Mouse (Mus musculus): Measurements from ENCODE around the gene 1700001O22Rik. TPM values are rescaled to one million over a fixed set of nuclear protein-coding genes. Genes with fewer than 3 reads are reported as not detected.

1700001O22Rik gene
- total RNA-seq (2014; rRNA removed): not detected in 2 replicates
- polyA plus RNA-seq (2012; rRNA removed): 0.11 TPM in 1 of 2 replicates, not detected in the other

GRCm38 (mm10) chr2:30803604-30804003, at the start of gene 1700001O22Rik:
TSS of gene 1700001O22Rik (minus strand) at chr2:30803661.
- TF ChIP-seq POLR2A (IDR thresholded peaks at IDR 0.05; ENCODE audit: extremely low read depth, insufficient read depth, low read length): no peak
- TF ChIP-seq CTCF (IDR thresholded peaks at IDR 0.05; ENCODE audit: low read depth, low read length): no peak
- WGBS: 89% methylated on average over 3 of the region's 3 CpGs

GRCm38 (mm10) chr2:30852771-30853313, 49.4 kb upstream of the 1700001O22Rik start:
- H3K79me2 ChIP-seq (ENCODE audit: control insufficient read depth, insufficient read depth, low read length): no peaks in the 10 kb centered on the region
- H3K4me3 ChIP-seq (ENCODE audit: insufficient read depth, low read depth, low read length): no peak overlapping the region
- TF ChIP-seq CTCF (IDR thresholded peaks at IDR 0.05; ENCODE audit: low read depth, low read length) (no peak), POLR2A (IDR thresholded peaks at IDR 0.05; ENCODE audit: extremely low read depth, insufficient read depth, low read length) (no peak)
- 61% methylated on average over 20 of the region's 20 CpGs for WGBS
- H3K4me1 ChIP-seq (ENCODE audit: control insufficient read depth, insufficient read depth, low read length): no peaks in the 10 kb centered on the region
- H3K27ac ChIP-seq (replicated peaks; ENCODE audit: insufficient read depth, low read depth, low read length): no peak overlapping the region
- H3K9ac ChIP-seq (ENCODE audit: low read depth, low read length): no peak overlapping the region
- H3K27me3 ChIP-seq (ENCODE audit: control insufficient read depth, insufficient read depth, low read length): no peaks in the 10 kb centered on the region
- no peaks in the 10 kb centered on the region for H3K36me3 ChIP-seq (ENCODE audit: control insufficient read depth, insufficient read depth, low read length)
- no peak for DNase-seq (ENCODE audit: extremely low read depth, low read depth, low spot score)

More at GRCm38 (mm10) chr2:30803604-30804003, at the start of gene 1700001O22Rik:
- H3K9ac ChIP-seq (ENCODE audit: low read depth, low read length): no peak within 1 kb of the TSS
- no peaks in the 10 kb centered on the region for H3K36me3 ChIP-seq (ENCODE audit: control insufficient read depth, insufficient read depth, low read length)
- H3K27me3 ChIP-seq (ENCODE audit: control insufficient read depth, insufficient read depth, low read length): peaks cover 9% of the 10 kb centered on the region
- DNase-seq (ENCODE audit: extremely low read depth, low read depth, low spot score): no peak
- H3K79me2 ChIP-seq (ENCODE audit: control insufficient read depth, insufficient read depth, low read length): peaks cover 3% of the 10 kb centered on the region; the same call in 1 of the 2 replicates
- H3K4me3 ChIP-seq (ENCODE audit: insufficient read depth, low read depth, low read length): no peak within 1 kb of the TSS
- H3K27ac ChIP-seq (replicated peaks; ENCODE audit: insufficient read depth, low read depth, low read length): no peak within 1 kb of the TSS
- peaks cover 7% of the 10 kb centered on the region for H3K4me1 ChIP-seq (ENCODE audit: control insufficient read depth, insufficient read depth, low read length)

- H3K36me3 ChIP-seq (ENCODE audit: control insufficient read depth, insufficient read depth, low read length): no peaks in the 10 kb centered on the region
- DNase-seq (ENCODE audit: extremely low read depth, low read depth, low spot score): no peak
- TF ChIP-seq CTCF (IDR thresholded peaks at IDR 0.05; ENCODE audit: low read depth, low read length) (no peak), POLR2A (IDR thresholded peaks at IDR 0.05; ENCODE audit: extremely low read depth, insufficient read depth, low read length) (no peak)
- H3K4me1 ChIP-seq (ENCODE audit: control insufficient read depth, insufficient read depth, low read length): no peaks in the 10 kb centered on the region
- H3K27ac ChIP-seq (replicated peaks; ENCODE audit: insufficient read depth, low read depth, low read length): no peak overlapping the region
- WGBS: 42% methylated on average over 6 of the region's 6 CpGs
- 0 out of 2 replicates have a peak, but pooled peaks cover 3% of the 10 kb centered on the region for H3K27me3 ChIP-seq (ENCODE audit: control insufficient read depth, insufficient read depth, low read length)
- H3K4me3 ChIP-seq (ENCODE audit: insufficient read depth, low read depth, low read length): no peak overlapping the region
- H3K79me2 ChIP-seq (ENCODE audit: control insufficient read depth, insufficient read depth, low read length): no peaks in the 10 kb centered on the region
- no peak overlapping the region for H3K9ac ChIP-seq (ENCODE audit: low read depth, low read length)
Measured at GRCm38 (mm10) chr2:30850581-30850980, 47.1 kb upstream of the 1700001O22Rik start.

- H3K4me1 ChIP-seq (ENCODE audit: control insufficient read depth, insufficient read depth, low read length): no peaks in the 10 kb centered on the region
- no peaks in the 10 kb centered on the region for H3K79me2 ChIP-seq (ENCODE audit: control insufficient read depth, insufficient read depth, low read length)
- TF ChIP-seq POLR2A (IDR thresholded peaks at IDR 0.05; ENCODE audit: extremely low read depth, insufficient read depth, low read length): no peak
- H3K9ac ChIP-seq (ENCODE audit: low read depth, low read length): no peak overlapping the region
- H3K27me3 ChIP-seq (ENCODE audit: control insufficient read depth, insufficient read depth, low read length): peaks cover 12% of the 10 kb centered on the region; the same call in 1 of the 2 replicates
- no peak for DNase-seq (ENCODE audit: extremely low read depth, low read depth, low spot score)
- H3K4me3 ChIP-seq (ENCODE audit: insufficient read depth, low read depth, low read length): no peak overlapping the region
- WGBS: 80% methylated on average over 8 of the region's 8 CpGs
- H3K36me3 ChIP-seq (ENCODE audit: control insufficient read depth, insufficient read depth, low read length): no peaks in the 10 kb centered on the region
- H3K27ac ChIP-seq (replicated peaks; ENCODE audit: insufficient read depth, low read depth, low read length): no peak overlapping the region
Measured at GRCm38 (mm10) chr2:30848184-30848583, 44.7 kb upstream of the 1700001O22Rik start.

GRCm38 (mm10) chr2:30846723-30847122, 43.3 kb upstream of the 1700001O22Rik start:
- TF ChIP-seq POLR2A (IDR thresholded peaks at IDR 0.05; ENCODE audit: extremely low read depth, insufficient read depth, low read length) (no peak), CTCF (IDR thresholded peaks at IDR 0.05; ENCODE audit: low read depth, low read length) (no peak)
- no peaks in the 10 kb centered on the region for H3K4me1 ChIP-seq (ENCODE audit: control insufficient read depth, insufficient read depth, low read length)
- no peak overlapping the region for H3K9ac ChIP-seq (ENCODE audit: low read depth, low read length)
- no peak overlapping the region for H3K4me3 ChIP-seq (ENCODE audit: insufficient read depth, low read depth, low read length)
- H3K27me3 ChIP-seq (ENCODE audit: control insufficient read depth, insufficient read depth, low read length): peaks cover 12% of the 10 kb centered on the region; the same call in 1 of the 2 replicates
- H3K36me3 ChIP-seq (ENCODE audit: control insufficient read depth, insufficient read depth, low read length): no peaks in the 10 kb centered on the region
- WGBS: 56% methylated on average over 6 of the region's 6 CpGs
- H3K27ac ChIP-seq (replicated peaks; ENCODE audit: insufficient read depth, low read depth, low read length): no peak overlapping the region
- no peak for DNase-seq (ENCODE audit: extremely low read depth, low read depth, low spot score)
- H3K79me2 ChIP-seq (ENCODE audit: control insufficient read depth, insufficient read depth, low read length): no peaks in the 10 kb centered on the region

GRCm38 (mm10) chr2:30846236-30846635, 42.8 kb upstream of the 1700001O22Rik start:
- Histone ChIP-seq H3K36me3 (ENCODE audit: control insufficient read depth, insufficient read depth, low read length) (no peaks in the 10 kb centered on the region), H3K9ac (ENCODE audit: low read depth, low read length) (no peak overlapping the region), H3K4me3 (ENCODE audit: insufficient read depth, low read depth, low read length) (no peak overlapping the region), H3K27ac (replicated peaks; ENCODE audit: insufficient read depth, low read depth, low read length) (no peak overlapping the region), H3K27me3 (ENCODE audit: control insufficient read depth, insufficient read depth, low read length) (peaks cover 12% of the 10 kb centered on the region; the same call in 1 of the 2 replicates), H3K79me2 (ENCODE audit: control insufficient read depth, insufficient read depth, low read length) (no peaks in the 10 kb centered on the region), H3K4me1 (ENCODE audit: control insufficient read depth, insufficient read depth, low read length) (no peaks in the 10 kb centered on the region)
- 85% methylated on average over 8 of the region's 8 CpGs for WGBS
- DNase-seq (ENCODE audit: extremely low read depth, low read depth, low spot score): no peak
- TF ChIP-seq CTCF (IDR thresholded peaks at IDR 0.05; ENCODE audit: low read depth, low read length) (no peak), POLR2A (IDR thresholded peaks at IDR 0.05; ENCODE audit: extremely low read depth, insufficient read depth, low read length) (no peak)
